Mouse (Mus musculus) adrenal gland, postnatal 25 days (tissue): Measurements from ENCODE around the gene Taf8. TPM values are rescaled to one million over a fixed set of nuclear protein-coding genes. Genes with fewer than 3 reads are reported as not detected.
"Not testable (repeated sequence)": the region's sequence is repeated elsewhere in the genome, so short reads cannot be mapped to it uniquely, and the experiment has no call there.

ENCODE experiments used
- DNase-seq: peaks from one replicate; pipeline ENCODE4 v3.0.0; 2021; ENCODE audit warnings: mixed read lengths
- total RNA-seq: library from RNA; stranded (reverse); gene quantifications from 2 replicates; pipeline ENCODE4 v1.2.3, GENCODE M21; 2021

Gene Taf8
- total RNA-seq, 1 experiment from 2014 or later = 25.7 TPM

DNA sequence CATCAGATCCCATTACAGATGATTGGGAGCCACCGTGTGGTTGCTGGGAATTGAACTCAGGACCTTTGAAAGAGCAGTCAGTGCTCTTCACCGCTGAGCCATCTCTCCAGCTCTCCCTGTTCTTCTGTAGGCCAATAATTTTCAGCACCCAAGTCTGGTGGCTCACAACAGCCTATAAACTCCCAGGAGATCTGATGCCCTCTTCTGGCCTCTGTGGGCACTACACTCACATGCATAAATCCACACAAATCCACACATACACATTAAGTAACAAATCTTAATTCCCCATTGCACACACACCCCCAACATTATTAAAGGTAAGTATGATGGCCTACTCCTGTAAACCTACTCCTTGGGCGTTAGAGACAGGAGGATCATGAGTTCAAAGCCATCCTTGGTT is 14.1 kb upstream of the Taf8 start:
- DNase-seq = no peak

DNA sequence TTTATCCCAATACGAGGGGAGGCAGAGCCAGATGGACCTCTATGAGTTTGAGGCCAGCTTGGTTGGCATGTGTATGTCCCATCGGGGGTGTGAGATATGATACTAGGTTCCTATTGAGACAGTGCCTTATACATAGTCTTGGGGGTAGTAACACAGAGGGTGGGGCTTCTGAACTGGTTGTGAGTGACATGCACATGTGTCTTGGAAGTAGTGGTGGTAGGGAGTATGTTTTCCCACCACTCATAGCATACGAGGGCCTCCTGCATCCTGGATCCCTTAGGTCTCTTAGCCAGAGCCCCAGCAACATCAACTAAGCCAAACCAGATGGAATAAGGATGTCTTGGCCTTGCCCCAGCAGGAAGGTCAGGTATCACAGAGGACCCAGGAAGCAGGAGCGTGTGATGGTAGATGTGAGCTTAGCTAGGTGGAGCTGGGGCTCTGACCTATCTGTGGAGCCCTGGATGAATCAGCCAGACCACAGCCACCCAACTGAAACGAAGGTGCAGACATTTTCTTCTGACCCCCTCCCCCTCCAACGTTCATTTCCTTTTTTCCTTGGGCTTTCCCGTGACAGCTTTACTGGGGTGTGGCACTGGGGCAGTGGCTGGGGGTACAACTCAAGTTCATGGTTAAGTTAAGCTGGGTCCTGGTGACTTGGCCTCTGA is 13.2 kb upstream of the Taf8 start:
- no peak for DNase-seq

DNA sequence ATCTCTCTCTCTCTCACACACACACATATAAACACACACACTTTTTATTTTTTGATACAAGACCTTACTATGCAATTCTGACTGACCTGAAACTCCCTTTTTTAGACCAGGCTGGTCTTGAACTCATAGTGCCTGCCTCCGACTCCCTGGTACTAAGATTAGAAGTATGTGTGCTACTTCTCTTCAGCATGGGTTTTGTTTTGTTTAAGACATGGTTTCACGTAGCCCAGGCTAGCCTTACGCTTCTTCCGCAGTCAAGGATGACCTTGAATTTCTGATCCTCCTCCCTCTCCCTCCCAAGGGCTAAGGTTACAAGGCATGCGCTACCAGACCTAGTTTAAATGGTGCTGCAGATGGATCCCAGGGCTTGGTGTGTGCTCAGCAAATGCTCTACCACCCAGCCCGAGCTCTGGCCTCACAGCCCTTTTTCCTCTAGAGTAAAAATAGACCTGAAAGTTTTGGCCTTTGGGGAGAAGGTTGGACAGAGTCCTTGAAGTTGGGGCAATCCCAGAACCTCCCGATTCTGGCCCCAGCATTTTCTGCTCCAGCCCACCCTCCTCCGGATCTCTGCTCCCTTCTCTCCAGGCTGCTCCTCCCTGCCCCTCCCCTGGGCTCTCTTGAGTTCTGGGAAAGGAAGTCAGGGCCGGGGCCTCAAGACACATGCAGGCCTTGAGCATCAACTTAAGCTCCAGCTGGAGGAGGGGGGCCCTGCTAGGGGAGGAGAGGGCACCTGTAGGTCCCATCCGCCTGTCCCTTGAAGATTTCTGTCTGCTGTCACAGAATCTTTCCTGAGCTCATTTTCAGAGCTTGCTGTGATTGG is 11.1 kb upstream of the Taf8 start:
- DNase-seq = no peak

DNA sequence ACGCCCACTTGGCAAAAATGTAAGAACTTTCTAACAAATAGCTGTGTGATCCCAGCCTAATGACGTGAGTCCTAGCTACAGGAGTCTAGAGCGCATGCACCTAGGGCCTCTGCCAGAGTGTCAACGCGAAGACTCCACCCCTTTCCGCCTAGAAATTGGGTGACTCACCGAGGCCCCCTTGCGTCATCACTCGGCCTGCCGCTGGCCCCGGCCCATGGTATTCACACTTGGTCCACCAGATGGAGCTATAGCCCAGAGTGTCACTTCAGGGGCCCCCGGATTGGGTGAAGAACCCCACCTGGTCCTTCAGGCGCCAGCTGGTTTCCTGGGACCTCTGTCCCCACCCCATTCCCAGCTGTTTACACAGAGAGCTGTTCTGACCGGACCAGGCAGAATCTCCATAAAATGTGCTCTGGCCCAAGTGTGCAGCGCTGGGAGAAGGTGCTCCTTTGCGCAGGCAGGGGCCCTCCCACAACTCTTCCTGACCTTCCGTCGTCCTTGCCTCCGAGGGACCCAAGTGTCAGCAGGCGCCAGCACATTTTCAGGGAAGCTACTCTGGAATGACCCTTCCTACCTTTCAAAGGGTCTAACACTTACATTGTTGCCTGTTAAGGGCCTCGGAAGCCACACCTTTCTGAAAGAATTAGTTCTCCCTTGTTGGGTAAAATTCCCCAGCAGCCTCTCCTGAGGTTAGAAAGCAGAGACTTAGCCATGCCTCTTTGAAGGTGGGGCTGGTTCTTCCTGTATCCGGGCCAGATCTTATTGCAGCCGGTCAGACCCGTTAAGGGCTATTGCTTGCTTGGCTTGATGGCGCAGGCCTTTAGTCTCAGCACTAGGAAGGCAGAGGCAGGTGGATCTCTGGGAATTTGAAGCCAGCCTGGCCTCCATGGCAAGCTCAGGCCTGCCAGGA is 9.3 kb upstream of the Taf8 start:
- DNase-seq = peak; percentile 98

DNA sequence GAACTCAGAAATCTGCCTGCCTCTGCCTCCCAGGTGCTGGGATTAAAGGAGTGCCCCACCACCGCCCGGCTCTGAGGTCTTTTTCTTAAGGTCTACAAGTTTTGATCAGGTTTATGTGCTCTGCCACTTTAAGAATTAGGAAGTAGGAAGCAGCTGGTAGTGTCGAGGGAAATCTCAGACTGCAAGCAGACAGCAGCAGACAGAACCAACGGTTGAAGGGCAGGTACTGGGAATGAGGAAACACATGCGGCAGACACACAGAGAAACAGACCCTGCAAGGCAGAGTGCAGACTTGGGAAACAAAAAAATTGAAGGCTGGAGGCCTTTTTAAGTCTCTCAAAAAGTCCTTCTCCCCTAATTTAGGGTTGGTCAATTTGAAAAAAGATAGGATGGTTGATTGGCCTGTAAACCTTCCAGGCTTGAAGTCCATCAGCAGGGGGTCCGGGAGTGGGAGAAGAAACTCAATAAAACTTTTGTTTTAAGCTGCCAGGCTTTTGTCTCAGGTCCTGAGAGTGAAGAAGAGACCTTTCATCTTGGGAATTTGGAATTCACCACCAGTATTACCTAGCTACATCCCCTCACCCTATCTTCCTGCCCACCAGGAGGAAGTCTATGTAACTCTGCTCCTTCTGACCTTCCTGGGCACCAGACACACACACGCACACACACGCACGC is 7.1 kb upstream of the Taf8 start:
- DNase-seq = no peak

DNA sequence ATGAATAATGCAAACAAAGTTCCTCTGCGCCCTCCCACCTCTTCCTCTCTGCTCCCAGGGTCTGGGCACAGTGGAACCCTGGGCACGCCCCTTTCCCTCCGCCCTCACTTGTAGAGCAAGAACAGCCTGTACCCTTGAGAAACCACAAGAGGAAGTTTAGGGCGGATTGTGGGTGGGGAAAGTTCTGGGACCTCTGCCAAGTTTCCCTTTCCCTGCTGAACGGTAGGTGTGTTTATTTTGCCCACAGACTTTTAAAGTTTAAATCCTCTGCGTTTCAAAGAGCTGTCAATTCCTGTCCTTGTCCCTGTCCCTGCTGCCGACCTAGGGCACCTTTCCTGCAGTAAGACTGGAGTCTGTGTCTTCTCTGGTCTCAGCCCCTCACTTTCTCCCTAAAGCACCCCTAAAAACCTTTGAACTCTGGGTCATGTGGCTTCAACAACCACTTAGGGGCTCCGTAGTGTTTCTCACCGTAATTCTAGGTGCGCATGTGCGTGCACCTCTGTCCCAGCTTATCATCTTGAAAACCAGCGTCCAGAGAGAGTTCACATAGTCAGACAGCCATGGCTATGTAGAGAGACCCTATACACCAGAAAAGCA is 6.0 kb upstream of the Taf8 start:
- peak; percentile 88 for DNase-seq

DNA sequence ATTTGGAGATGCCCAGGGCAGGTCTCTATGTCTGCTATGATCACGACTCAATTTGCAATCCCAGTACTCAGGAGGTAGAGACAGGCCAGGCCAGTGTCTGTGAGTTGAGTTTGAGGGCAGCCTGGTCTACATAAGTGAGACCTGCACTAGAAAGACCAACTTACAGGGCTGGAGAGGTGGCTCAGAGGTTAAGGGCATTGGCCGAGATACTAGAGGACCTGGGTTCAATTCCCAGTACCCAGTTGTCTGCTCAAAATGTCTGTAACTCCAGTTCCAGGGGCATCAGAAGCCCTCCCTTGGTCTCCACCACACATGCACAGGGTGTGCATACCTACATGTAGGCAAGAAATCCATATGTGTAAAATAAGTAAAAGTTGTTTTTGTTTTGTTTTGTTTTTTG is 5.4 kb upstream of the Taf8 start:
- no peak for DNase-seq

DNA sequence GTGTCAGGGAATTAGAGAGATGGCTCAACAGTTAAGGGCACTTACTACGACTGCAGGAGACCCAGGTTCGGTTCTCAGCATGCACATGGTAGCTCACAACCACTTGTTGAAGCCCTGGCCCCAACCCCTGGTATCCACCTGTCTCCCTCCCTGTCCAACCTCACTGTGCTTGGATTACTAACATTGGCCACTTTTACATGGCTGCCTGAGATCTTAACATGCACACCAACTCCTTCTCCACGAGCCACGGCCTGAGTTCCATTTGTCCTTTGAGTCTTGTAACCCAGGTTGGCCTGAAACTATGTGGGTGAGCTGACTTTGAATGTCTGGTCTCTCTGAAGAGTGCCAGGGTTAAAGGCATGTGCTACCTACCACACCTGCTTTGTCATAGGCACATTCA is 4.6 kb upstream of the Taf8 start:
- DNase-seq = no peak

DNA sequence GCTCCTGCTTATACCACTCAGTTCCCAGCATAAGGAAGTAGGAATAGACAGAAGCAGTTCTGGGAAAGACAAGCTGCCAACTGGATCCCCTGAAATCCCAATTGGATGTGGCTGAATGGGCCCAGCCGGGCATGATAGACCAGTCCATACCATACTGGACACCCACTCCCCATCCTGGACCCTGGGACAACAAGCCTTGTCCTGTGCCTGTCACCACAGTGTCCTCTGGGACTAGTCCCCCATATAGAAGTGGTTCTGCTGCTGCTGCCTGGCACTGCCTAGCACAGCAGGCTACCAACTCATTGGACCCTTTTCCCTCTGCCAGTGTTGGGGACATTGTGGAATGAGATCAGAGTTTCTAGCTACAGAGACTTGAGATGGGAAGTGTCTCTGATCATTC is 4.0 kb upstream of the Taf8 start:
- no peak for DNase-seq

DNA sequence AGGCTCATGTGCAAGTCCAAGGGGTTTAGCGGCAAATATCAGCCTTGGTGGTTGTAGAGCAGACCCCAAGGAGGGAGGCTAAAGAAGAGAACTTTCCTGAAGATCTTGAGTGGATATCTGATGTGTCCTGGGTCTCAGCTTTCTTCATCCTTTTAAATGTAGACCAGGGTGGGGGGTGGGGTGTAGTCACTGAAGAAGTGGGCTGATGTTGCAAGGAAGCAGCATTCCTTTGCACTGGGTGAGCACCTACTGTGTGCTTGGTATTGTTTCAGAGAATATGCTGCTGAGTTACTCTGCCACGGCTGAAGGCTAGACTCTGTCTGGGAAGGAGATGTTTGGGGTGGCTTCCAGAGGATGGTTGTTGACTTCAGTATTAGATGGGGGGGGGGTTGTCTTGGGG is 3.5 kb upstream of the Taf8 start:
- no peak for DNase-seq

DNA sequence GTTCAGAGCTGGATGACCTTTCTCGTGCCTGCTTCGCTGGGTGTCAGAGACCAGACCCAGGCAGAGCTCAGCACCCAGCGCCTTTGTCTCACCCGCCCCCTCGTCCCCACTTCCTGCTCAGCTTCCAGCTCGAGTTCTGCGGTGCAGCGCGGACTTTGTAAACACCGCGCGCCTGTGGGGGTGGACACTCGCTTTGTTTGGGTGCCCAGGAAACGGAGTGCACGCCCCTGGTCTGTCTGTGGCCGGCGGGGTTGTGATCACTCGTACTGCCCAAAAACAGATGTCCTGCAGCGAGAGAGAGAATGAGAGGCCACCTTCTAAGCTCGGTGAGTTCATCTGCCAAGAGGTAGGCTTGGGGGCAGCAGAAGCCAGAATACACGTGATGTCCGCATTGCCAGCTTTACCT is 2.9 kb upstream of the Taf8 start, which contains the start of gene Ccnd3:
Gene Ccnd3 (plus strand): TSS at position 111 of the 406 bp plus-strand sequence.
- peak; percentile 67 for DNase-seq

DNA sequence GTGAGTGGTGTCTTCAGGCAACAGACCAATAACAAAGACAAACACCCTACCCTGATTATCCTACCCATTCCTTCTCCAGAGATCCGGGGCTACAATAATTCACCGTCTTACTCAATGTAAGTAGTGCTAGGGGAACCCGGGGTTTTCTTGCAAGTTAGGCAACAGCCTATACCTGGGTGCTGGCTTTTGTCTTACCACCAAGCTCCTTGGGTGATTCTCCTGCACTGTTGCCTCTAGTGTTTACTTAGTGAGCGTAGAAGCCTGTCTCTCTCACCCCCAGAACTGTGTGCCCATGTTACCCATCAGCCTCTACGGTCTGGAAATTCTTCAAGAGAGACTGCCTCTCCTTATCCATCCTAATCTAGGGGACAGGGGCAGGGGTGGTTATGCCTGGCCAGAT is 2.1 kb upstream of the Taf8 start:
- no peak for DNase-seq

DNA sequence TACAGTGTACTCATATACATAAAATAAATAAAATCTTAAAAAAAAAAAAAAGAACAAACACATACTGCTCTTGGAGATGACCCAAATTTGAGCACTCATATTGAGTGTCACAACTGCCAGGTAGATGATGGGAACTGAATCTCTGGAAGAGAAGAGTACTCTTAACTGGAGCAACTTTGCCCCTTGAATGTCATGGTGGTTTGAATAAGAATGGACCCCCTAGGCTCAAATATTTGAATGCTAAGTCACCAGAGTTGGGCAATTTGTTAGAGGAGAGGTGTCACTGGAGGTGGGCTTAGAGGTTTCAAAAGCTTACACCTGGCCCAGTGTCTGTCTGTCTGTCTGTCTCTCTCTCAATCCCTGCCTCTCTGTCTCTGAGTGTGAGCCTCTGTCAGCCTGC is 1.6 kb upstream of the Taf8 start:
- DNase-seq = no peak

DNA sequence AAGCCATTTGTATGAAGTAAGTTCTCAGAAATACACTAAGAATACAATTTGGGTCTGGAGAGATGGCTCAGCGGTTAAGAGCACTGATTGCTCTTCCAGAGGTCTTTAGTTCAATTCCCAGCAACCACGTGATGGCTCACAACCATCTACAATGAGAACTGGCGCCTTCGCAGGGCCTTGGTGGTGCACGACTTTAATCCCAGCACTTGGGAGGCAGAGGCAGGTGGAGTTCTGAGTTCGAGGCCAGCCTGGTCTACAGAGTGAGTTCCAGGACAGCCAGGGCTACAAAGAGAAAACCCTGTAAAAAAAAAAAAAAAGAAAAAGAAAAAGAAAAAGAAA is 584 bp upstream of the Taf8 start:
- DNase-seq = not testable (repeated sequence)

DNA sequence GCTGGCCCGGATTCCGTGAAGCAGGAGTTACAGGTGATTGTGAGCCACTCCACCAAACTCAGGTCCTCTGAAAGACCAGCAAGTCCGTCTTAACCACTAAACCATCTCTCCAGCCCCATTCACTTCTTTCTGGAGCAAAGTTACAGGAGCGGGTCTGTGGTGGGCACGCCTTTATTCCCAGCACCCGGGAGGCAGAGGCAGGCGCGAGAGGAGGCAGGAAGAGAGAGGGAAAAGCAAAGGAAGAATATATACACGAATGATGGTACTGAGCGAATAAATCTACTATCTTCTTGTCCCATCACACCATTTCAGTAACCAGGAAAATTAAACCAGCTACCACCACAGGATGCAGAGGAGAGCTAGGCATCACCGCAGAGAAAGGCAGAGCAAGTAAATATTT is 561 bp downstream of the Taf8 start:
- no peak for DNase-seq

DNA sequence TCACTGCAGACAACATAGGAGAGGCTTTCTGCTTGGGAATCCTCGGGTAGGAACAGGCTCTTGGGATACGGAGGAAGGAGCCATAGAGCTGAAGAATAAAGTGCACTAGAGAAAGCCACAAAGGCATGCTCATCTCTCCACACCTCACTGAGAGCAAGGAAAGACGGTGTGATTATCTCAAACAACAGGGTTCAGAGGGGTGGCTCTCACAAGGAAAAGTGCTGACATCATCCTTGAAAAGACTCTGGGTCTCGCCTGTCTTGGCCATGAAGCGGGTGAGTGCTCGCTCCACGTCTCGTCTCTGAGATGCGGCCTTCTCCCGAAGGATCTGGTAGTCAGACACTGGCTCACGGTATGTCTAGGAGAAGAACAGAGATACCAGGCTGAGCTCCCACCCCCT is 8.0 kb downstream of the Taf8 start:
- no peak for DNase-seq

DNA sequence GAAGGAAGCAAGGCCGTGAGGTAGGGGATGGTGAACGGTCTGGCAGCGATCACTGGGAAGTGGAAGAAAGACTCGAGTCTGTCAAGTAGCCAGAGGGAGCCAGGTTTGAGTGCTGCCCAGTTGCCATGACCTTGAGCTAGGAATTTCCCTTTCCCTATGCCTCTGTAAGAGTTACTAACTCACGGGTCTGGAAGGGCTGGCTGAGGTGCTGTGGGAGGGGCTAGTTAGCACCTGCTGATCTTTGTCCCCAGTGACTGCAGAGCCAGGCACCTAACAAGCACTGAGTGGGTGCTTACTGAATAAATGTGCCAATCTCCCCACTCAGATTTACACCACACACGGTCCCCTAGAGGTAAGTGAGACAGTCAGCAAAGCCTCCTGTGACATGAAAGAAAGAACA is 8.4 kb downstream of the Taf8 start:
- no peak for DNase-seq

DNA sequence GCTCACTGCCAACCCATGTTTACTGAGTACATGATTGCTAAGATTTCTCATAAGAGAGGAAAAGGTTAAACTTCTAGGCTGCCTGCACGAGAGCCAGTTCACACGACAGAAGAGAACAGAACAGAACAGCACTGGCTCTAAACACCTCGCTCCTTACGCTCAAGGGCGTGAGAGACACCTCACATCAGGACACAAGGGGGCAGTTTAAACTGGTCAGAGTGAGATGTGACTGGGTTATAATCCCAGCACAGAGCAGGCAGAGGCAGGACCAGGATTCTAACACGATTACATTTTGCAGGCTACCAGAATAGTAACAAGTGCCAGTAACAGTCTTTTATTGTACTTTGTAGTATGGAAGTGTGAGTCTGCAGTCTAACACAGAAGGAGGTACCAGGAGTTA is 9.4 kb downstream of the Taf8 start:
- DNase-seq = no peak

DNA sequence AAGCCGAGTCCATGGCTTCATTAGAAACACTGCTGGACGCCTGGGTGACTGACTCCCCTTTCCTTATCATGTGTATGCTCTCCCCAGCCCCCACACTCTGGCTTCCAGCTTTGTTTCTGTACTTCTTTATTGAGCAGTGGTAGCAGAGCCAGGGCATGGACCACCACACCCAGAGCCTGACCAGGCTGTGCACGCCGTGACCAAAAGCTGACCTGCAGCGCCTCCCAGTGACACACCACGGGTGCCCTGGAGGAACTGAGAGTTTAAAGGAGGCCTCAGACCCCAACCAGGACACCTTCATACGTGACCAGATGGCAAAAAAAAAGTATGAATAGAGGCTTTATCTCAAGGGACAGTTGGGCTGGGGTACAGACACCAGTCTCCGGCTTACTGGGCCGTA is 11.3 kb downstream of the Taf8 start:
- DNase-seq = no peak

DNA sequence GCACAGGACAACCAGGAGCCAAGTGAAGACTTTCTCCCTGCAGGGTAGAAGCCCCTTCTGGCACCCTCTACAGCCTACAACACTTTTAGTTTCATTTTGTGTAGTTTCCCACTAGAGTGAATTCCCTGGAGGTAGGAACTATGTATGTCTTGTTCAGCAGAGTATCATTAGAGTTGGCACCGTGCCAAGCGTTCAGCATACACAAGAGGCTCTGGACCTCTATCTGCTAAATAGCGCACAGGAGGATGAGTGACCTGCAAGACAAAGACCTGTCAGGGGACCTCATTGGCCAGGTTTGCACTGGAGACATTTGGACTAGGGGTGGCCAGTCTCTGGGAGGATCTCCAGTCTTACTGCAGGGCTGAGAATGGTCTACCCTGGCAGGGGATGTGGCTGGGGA is 16.3 kb downstream of the Taf8 start:
- no peak for DNase-seq

DNA sequence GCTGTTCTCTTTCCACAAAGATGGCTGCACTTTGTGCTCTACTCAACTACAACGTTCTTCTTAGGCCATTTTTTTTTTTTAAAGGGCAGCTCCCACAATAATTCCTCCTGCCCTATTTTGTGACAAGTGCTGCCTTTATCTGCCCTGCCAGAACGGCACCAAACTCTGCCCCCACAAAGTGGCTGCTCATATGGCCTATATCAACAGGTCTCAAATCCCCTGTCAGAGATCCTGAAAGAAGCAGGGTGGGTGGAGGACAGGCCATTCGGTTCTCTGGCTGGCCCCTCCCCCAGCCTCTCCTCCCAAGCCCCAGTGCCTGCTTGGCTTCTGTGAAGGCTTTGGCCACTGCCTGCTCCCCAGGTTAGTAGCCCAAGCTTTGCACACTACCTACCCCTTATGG is 17.1 kb downstream of the Taf8 start:
- DNase-seq = no peak
